Mouse (Mus musculus) erythroblast, embryonic 14.5 days (primary cell): Measurements from ENCODE around the gene Gmds.

Experiments used
- GATA1 ChIP-seq: IDR thresholded peaks from 2 replicates; pipeline ENCODE4 v1.6.1; 2012; ENCODE audit warnings: low read length, inconsistent platforms, mixed read lengths
- TAL1 ChIP-seq: IDR thresholded peaks from 3 replicates; pipeline ENCODE4 v1.6.1; 2012; ENCODE audit warnings: low read length, inconsistent platforms, mixed read lengths

DNA sequence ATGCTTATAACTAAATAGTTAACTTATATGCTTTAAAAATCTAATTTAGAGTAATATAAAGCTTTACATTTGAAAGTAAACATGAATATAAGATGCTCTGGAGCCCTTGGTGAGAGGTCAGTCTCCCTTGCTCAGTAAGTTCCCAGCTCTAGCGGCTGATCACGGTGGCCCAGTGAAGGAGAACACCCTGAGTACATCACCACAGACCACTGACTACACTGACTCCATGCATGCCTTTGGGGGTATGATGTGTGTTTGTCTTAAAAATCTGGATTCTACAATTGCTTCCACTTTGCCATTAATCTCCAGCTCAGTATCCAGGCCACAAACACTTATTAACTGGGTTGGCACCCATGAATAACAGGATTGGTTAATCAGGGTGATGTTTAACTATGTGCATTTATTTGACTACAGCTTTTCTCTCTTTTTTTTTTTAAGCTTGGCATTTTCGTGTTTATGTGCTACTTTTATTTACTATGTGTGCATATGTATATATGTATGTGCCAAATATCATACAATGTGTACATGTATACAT, 393.8 kb downstream of the Gmds start:
- TF ChIP-seq GATA1 (no peak), TAL1 (no peak)
